Mouse (Mus musculus) limb, embryonic 14.5 days (tissue): Measurements from ENCODE around the gene Fam102b. TPM values are rescaled to one million over a fixed set of nuclear protein-coding genes. Genes with fewer than 3 reads are reported as not detected.

Experiments
- ATAC-seq: fragments of 200-750 bp; cut with Nextera tagmentation; 2 replicates; pipeline ENCODE4 v1.8.0; 2017; ENCODE audit warnings: low read depth, moderate number of reproducible peaks, moderate TSS enrichment; ENCODE audit not compliant: low FRiP score
- DNase-seq: peaks from one replicate; pipeline ENCODE4 v3.0.0-alpha.2; 2015; ENCODE audit warnings: low spot score
- H3K27ac ChIP-seq: fragments of 300-500 bp; sonication (generic); replicated peaks from 2 replicates; pipeline ENCODE4 v1.5.1; 2014; ENCODE audit warnings: low read depth, mild to moderate bottlenecking, low read length, moderate library complexity, mixed read lengths
- H3K27me3 ChIP-seq: fragments of 300-500 bp; sonication (generic); 2 replicates; pipeline ENCODE4 v1.6.1; 2014; ENCODE audit warnings: low read length, mixed read lengths; ENCODE audit not compliant: control insufficient read depth, insufficient read depth
- H3K36me3 ChIP-seq: fragments of 300-500 bp; sonication (generic); 2 replicates; pipeline ENCODE4 v1.6.1; 2014; ENCODE audit warnings: mild to moderate bottlenecking, low read length, moderate library complexity, mixed read lengths; ENCODE audit not compliant: control insufficient read depth, insufficient read depth
- H3K4me1 ChIP-seq: fragments of 300-500 bp; sonication (generic); 2 replicates; pipeline ENCODE4 v1.6.1; 2014; ENCODE audit warnings: antibody characterized with exemption, low read length, mixed read lengths; ENCODE audit not compliant: control insufficient read depth, insufficient read depth
- H3K4me2 ChIP-seq: fragments of 300-500 bp; sonication (generic); replicated peaks from 2 replicates; pipeline ENCODE4 v1.6.1; 2014; ENCODE audit warnings: low read depth, mild to moderate bottlenecking, low read length, moderate library complexity; ENCODE audit not compliant: severe bottlenecking
- H3K4me3 ChIP-seq: fragments of 300-500 bp; sonication (generic); replicated peaks from 2 replicates; pipeline ENCODE4 v1.5.1; 2014; ENCODE audit warnings: low read length
- H3K9ac ChIP-seq: fragments of 300-500 bp; sonication (generic); 2 replicates; pipeline ENCODE4 v1.6.1; 2014; ENCODE audit warnings: mild to moderate bottlenecking, low read depth, low read length, moderate library complexity; ENCODE audit not compliant: severe bottlenecking
- H3K9me3 ChIP-seq: fragments of 300-500 bp; sonication (generic); 2 replicates; pipeline ENCODE4 v1.6.1; 2016; ENCODE audit warnings: low read length; ENCODE audit not compliant: control insufficient read depth
- POLR2A ChIP-seq: fragments of 200-500 bp; IDR thresholded peaks from 2 replicates; pipeline ENCODE4 v1.8.0; 2012; ENCODE audit warnings: inconsistent platforms, mild to moderate bottlenecking, moderate library complexity, borderline replicate concordance; ENCODE audit not compliant: insufficient read depth, insufficient read length; ENCODE audit errors: extremely low read depth
- WGBS: fragments of 180-500 bp; shearing (Covaris S2); extraction: QIAGEN DNeasy Blood & Tissue Kit; methylation state at CpG from one replicate; pipeline ENCODE4 v1.1.7; 2014; 5-methylcytosine and 5-hydroxymethylcytosine counted together
- polyA plus RNA-seq, 2 experiments: library from polyadenylated mRNA; depleted of rRNA in 1 of 2; stranded (reverse) in 1 of 2; unstranded in 1 of 2; fragments of >200 nt; fragmentation: Nextera tagmentation in 1 of 2; extraction: Ambion mirVana in 1 of 2; gene quantifications; 2 replicates each; pipeline versions ENCODE4 v1.2.1 to v1.2.3; 2012 to 2014

The Fam102b gene
- polyA plus RNA-seq, 2 experiments: 15.4 to 16.9 TPM

- no peaks in the 10 kb centered on the region for H3K36me3 ChIP-seq
- no peak overlapping the region for H3K9ac ChIP-seq
- TF ChIP-seq POLR2A: no peak
- H3K4me2 ChIP-seq: no peak overlapping the region
- 0 out of 2 replicates have a peak, but pooled peaks cover 6% of the 10 kb centered on the region for H3K4me1 ChIP-seq
- no peak overlapping the region for H3K4me3 ChIP-seq
- no peaks in the 10 kb centered on the region for H3K9me3 ChIP-seq
- H3K27me3 ChIP-seq: no peaks in the 10 kb centered on the region
- 87% methylated on average over 5 of the region's 5 CpGs for WGBS
- H3K27ac ChIP-seq: no peak overlapping the region
- ATAC-seq (no peak), DNase-seq (no peak)
Measured at GRCm38 (mm10) chr3:109018336-109018735, 9.1 kb downstream of the Fam102b start.

GRCm38 (mm10) chr3:109012595-109012994 is 14.8 kb downstream of the Fam102b start:
- TF ChIP-seq POLR2A: no peak
- 86% methylated on average over 4 of the region's 4 CpGs for WGBS
- no peak for DNase-seq
- Histone ChIP-seq H3K9me3 (no peaks in the 10 kb centered on the region), H3K36me3 (no peaks in the 10 kb centered on the region), H3K27ac (no peak overlapping the region), H3K4me2 (no peak overlapping the region), H3K4me3 (no peak overlapping the region), H3K9ac (no peak overlapping the region), H3K27me3 (no peaks in the 10 kb centered on the region), H3K4me1 (no peaks in the 10 kb centered on the region)
- no peak for ATAC-seq

- WGBS: 60% methylated on average over 7 of the region's 7 CpGs
- peak; percentile 33 for DNase-seq
Measured at GRCm38 (mm10) chr3:109010489-109011260, 16.7 kb downstream of the Fam102b start.

GRCm38 (mm10) chr3:109008180-109008579 is 19.2 kb downstream of the Fam102b start:
- TF ChIP-seq POLR2A: no peak
- Histone ChIP-seq H3K4me1 (no peaks in the 10 kb centered on the region), H3K9ac (no peak overlapping the region), H3K27me3 (no peaks in the 10 kb centered on the region), H3K4me3 (no peak overlapping the region), H3K27ac (no peak overlapping the region), H3K36me3 (no peaks in the 10 kb centered on the region), H3K4me2 (no peak overlapping the region), H3K9me3 (no peaks in the 10 kb centered on the region)
- DNase-seq (no peak), ATAC-seq (no peak)
- 84% methylated on average over 5 of the region's 5 CpGs for WGBS

More at GRCm38 (mm10) chr3:109010489-109011260, 16.7 kb downstream of the Fam102b start:
- H3K9me3 ChIP-seq: no peaks in the 10 kb centered on the region
- H3K27me3 ChIP-seq: no peaks in the 10 kb centered on the region
- no peak for TF ChIP-seq POLR2A
- no peak overlapping the region for H3K27ac ChIP-seq
- no peaks in the 10 kb centered on the region for H3K4me1 ChIP-seq
- ATAC-seq: no peak
- no peak overlapping the region for H3K4me3 ChIP-seq
- H3K4me2 ChIP-seq: no peak overlapping the region
- H3K9ac ChIP-seq: no peak overlapping the region
- H3K36me3 ChIP-seq: no peaks in the 10 kb centered on the region

GRCm38 (mm10) chr3:109005777-109006176 is 21.6 kb downstream of the Fam102b start:
- H3K9ac ChIP-seq: no peak overlapping the region
- ATAC-seq (no peak), DNase-seq (no peak)
- no peak for TF ChIP-seq POLR2A
- 80% methylated on average over 5 of the region's 5 CpGs for WGBS
- H3K4me1 ChIP-seq: no peaks in the 10 kb centered on the region
- no peak overlapping the region for H3K4me2 ChIP-seq
- H3K27ac ChIP-seq: no peak overlapping the region
- no peaks in the 10 kb centered on the region for H3K27me3 ChIP-seq
- H3K9me3 ChIP-seq: no peaks in the 10 kb centered on the region
- peaks cover 12% of the 10 kb centered on the region for H3K36me3 ChIP-seq
- H3K4me3 ChIP-seq: no peak overlapping the region
